In genomic region chr4:132198285-132198712, GRCm38 (mm10) we compare ENCODE assay signal across 8 mouse cellular contexts. TPM values are rescaled to one million over a fixed set of nuclear protein-coding genes. Genes with fewer than 3 reads are reported as not detected.
DNase-seq lines count a peak whose midpoint lies in the region; ATAC-seq and TF ChIP-seq lines count a peak whose summit lies in the region.

No protein-coding gene starts in this region.

- no peak for DNase-seq in layer of hippocampus, adult 2 months (ENCODE audit: low spot score in 2 of 2)
- DNase-seq in layer of hippocampus, adult 8-10 months (ENCODE audit: low spot score in 2 of 2): no peak
- DNase-seq in kidney, postnatal 10 days: peak; percentile 58
- DNase-seq in natural killer cell, adult 2 months (ENCODE audit: low spot score in 2 of 2): peak; percentile 31 to 50
- no peak for DNase-seq in cerebellum, postnatal 36 days
- no peak for DNase-seq in left cerebral cortex, postnatal 14 days (ENCODE audit: low spot score in 2 of 2)

- H3K27ac ChIP-seq in layer of hippocampus, adult 2 months: peak overlapping the region; percentile 58

- intact Hi-C loops in left cerebral cortex, postnatal 14 days (cut with DNase I): no loop called here

- ATAC-seq in erythroblast, adult 5-6 weeks (replicated peaks; ENCODE audit: low FRiP score, poor library complexity, severe bottlenecking): peak; percentile 86
- ATAC-seq in frontal cortex, adult (ENCODE audit: low TSS enrichment): no peak

- peak; percentile 66 for TF ChIP-seq CTCF in layer of hippocampus, adult 2 months (conservative IDR thresholded peaks at IDR 0.05)

- H3K4me3 ChIP-seq in layer of hippocampus, adult 2 months: no peak overlapping the region; the same call in 1 of the 2 replicates

RNA-seq across cellular contexts. Expression of gene Ythdf2, which starts 13.8 kb away (rescaled TPM):
- total RNA-seq in layer of hippocampus, adult 2 months (2021): 10 to 100 TPM; 43.8 to 46.5 TPM
- 10 to 100 TPM; 45.4 to 48.3 (median 46.8) TPM for total RNA-seq in layer of hippocampus, adult 8-10 months (2022)
- total RNA-seq in erythroblast, adult 5-6 weeks (2015; ENCODE audit: low replicate concordance): 14.0 and 16.1 TPM in 2 replicates
- total RNA-seq in erythroblast, adult 5-6 weeks (2017; ENCODE audit: low replicate concordance): 15.0 and 43.1 TPM in 2 replicates
- 10 to 100 TPM; 40.8 to 44.5 TPM for total RNA-seq in left cerebral cortex, postnatal 14 days (2021)

RNA-seq across cellular contexts. Expression of gene Oprd1, which starts 54.0 kb away (rescaled TPM):
- 10 to 100 TPM in 1 of 2 experiments, 1 to 10 TPM in 1; 9.2 to 10.4 TPM for total RNA-seq in layer of hippocampus, adult 2 months (2021)
- total RNA-seq in layer of hippocampus, adult 8-10 months (2022): 10 to 100 TPM in 3 of 4 experiments, 1 to 10 TPM in 1; 9.2 to 13.4 (median 11.9) TPM
- not detected in 2 replicates for total RNA-seq in erythroblast, adult 5-6 weeks (2015; ENCODE audit: low replicate concordance)
- total RNA-seq in erythroblast, adult 5-6 weeks (2017; ENCODE audit: low replicate concordance): 0.09 and 0.14 TPM in 2 replicates
- total RNA-seq in left cerebral cortex, postnatal 14 days (2021): 10 to 100 TPM; 11.9 to 12.4 TPM

Comparison
In these comparisons a context has a peak if more than half of its experiments do, and no peak if none do; other contexts are left out.
1. DNase-seq: peak in kidney, postnatal 10 days (single experiment) and natural killer cell, adult 2 months (2 of 2); none in layer of hippocampus, adult 2 months (0 of 2), layer of hippocampus, adult 8-10 months (0 of 2), cerebellum, postnatal 36 days (0 of 2) and left cerebral cortex, postnatal 14 days (0 of 2).
2. RNA of gene Oprd1, which starts 54.0 kb away (total RNA-seq): 9.2 to 13.4 TPM in layer of hippocampus, adult 8-10 months, 11.9 to 12.4 TPM in left cerebral cortex, postnatal 14 days and 9.2 to 10.4 TPM in layer of hippocampus, adult 2 months; 0.09 to 0.14 TPM in erythroblast, adult 5-6 weeks; every median in the first group is over 4 times any median in the second.